Mouse (Mus musculus): Measurements from ENCODE around the gene Ssr3. TPM values are rescaled to one million over a fixed set of nuclear protein-coding genes. Genes with fewer than 3 reads are reported as not detected.

The Ssr3 gene
- polyA plus RNA-seq, 1 experiment from 2014 or later = 152 TPM

GRCm38 (mm10) chr3:65337835-65338464 lies 54.5 kb downstream of the Ssr3 start:
- no peak for ATAC-seq
- H3K36me3 ChIP-seq (ENCODE audit: control insufficient read depth, insufficient read depth) = no peaks in the 10 kb centered on the region
- no peaks in the 10 kb centered on the region for H3K27me3 ChIP-seq (replicated peaks; ENCODE audit: control insufficient read depth, insufficient read depth, low read length)
- no peak overlapping the region for H3K4me3 ChIP-seq (ENCODE audit: low read depth, low read length)
- H3K27ac ChIP-seq (ENCODE audit: low read depth, low read length) = no peak overlapping the region
- no peak overlapping the region for H3K9ac ChIP-seq (ENCODE audit: low read depth, low read length)
- no peaks in the 10 kb centered on the region for H3K9me3 ChIP-seq (ENCODE audit: control insufficient read depth)
- no peaks in the 10 kb centered on the region for H3K4me1 ChIP-seq (replicated peaks; ENCODE audit: control insufficient read depth, insufficient read depth, low read length)
- 57% methylated on average over 10 of the region's 10 CpGs for WGBS
- no peak for TF ChIP-seq CTCF (IDR thresholded peaks at IDR 0.05; ENCODE audit: low read depth)
- no peak overlapping the region for H3K4me2 ChIP-seq (replicated peaks; ENCODE audit: low read depth)

Other genes starting within 250 kb of the Ssr3 start
- gene Tiparp, start 135.8 kb upstream of the Ssr3 start, polyA plus RNA-seq (2015; fragmentation: Nextera tagmentation; extraction: Ambion mirVana) = 26.0 and 26.6 TPM in 2 replicates